Mouse (Mus musculus) fibroblast of lung, adult 2 months (primary cell): ENCODE data around the gene Gm5426.
"Not testable (repeated sequence)": the region's sequence is repeated elsewhere in the genome, so short reads cannot be mapped to it uniquely, and the experiment has no call there.

Source experiments
- DNase-seq: peaks from one replicate; pipeline ENCODE4 v3.0.0-alpha.2; 2011; ENCODE audit warnings: low read depth

Gm5426 gene

DNA sequence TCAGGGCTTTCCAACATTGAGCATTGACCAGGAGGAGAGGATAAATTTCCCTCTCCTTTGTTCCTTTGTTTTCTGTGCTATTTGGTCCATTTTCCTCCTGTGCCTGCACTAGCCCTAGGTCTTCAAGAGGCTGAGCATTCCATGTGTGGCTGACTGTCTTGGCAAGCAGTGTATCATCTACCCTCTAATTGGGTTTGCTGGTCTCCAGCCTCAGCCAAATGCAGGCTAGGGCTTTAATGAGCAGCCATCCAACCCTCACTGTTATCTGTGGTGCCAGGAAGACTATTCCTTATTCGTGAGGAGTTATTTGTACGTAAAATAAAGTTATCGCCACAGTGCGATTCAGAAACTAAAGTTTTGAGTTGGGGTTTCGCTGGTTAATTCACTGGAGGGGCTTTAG lies 2.2 kb downstream of the Gm5426 start:
- DNase-seq, result no peak

DNA sequence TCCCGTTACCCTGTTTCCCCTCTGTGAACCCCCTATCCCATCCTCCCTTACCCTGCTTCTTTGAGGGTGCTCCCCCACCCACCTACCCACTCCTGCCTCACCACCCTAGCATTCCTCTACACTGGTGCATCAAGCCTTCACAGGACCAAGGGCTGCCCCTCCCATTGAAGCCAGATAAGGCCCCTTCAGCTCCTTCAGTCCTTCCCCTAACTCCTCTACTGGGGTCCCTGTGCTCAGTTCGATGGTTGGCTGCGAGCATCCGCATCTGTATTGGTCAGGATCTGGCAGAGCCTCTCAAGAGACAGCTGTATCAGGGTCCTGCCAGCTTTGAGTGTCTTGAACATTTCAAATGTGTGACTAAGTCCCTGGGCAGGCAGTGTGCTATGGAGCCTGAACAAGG lies 2.9 kb downstream of the Gm5426 start:
- DNase-seq, result not testable (repeated sequence)

DNA sequence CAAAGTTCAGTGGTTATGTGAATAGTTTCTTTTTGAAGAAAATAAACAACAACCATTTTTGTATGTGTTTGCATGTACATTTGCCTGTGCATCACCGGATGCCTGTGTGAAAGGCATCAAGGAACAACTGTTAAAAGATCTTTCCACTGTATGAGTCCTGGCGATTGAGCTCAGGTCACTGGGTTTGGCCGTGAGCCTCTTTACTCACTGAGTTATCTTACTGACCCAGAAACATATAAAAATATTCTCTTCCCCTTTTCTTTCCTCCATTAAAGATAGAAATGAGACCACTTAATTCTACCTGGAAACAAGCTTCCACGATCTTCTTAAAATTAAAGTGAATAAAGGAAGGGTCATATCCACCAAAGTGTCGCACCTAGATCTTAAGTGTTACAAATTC lies 10.2 kb downstream of the Gm5426 start:
- no peak for DNase-seq

DNA sequence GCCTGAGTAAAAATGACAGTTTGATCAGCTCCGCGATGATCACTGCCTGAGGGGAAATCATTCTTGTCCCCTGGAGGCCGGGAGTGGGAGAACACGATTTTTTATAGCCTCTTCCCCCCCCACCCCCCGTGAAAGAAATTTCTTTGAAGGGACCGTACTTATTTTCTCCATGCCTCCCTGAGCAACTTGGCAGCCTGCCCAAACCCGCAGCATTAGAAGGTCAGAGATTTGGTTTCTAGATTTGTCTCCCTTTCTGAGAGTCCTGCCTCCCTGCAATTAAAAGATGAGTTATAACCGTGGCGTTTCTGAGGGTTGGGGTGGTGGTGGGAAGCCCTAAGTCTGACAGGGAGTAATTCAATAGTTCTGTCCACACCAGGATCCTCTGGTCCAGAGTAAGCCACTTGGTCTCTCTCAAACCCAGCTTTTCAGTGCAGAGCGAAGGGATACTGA lies 11.9 kb downstream of the Gm5426 start:
- no peak for DNase-seq

DNA sequence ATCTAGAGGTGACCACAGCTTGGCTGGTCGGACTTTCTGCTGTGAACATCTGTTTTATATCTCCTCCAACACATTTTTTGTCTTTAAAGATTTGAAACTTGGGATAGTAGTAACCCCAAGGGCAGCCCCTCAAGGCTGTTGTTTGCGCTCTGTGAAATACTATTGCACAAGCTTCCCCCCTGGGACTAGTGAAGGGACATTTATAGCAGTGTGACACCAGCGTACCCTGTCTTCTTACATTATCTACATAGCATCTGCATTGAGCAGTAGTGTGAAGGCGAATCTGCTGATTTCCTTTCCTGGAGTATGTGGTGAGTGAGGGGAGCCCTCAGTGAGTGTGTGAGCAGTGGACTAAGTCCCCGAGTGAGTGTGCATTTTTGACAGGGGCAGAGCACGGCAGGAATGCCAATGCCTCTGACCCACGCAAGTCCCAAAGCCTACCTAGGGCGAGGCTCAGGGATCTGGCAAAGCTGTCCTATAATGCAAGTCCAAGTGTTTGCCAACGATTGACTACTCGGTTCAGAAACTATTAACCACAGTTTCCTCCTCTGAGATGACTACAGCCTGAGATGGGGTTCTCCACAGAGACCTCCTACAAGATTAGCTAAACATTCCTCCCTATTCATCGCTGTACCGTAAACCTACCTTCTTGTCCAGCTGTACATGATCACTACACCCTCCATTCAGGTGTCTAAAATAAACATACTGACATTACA lies 14.2 kb downstream of the Gm5426 start:
- no peak for DNase-seq

DNA sequence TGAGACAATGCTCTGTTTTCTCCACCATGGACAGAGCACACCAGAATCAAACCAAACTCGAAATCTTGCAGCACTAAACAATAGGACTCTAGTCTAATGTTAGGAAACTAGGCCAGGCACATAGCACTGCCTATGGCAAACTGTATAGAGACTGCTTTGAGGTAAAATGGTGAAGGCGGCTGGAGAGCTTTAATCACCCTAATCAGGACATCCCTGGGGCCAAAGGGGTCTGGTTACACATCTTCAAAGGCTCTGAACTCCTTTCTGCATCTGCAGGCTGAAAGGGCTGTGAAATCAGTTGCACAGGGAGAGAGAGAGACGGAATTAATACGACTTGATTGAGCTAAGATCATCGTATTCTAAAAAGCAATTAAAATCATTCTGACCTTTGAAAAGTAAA lies 16.9 kb downstream of the Gm5426 start:
- DNase-seq, result no peak

DNA sequence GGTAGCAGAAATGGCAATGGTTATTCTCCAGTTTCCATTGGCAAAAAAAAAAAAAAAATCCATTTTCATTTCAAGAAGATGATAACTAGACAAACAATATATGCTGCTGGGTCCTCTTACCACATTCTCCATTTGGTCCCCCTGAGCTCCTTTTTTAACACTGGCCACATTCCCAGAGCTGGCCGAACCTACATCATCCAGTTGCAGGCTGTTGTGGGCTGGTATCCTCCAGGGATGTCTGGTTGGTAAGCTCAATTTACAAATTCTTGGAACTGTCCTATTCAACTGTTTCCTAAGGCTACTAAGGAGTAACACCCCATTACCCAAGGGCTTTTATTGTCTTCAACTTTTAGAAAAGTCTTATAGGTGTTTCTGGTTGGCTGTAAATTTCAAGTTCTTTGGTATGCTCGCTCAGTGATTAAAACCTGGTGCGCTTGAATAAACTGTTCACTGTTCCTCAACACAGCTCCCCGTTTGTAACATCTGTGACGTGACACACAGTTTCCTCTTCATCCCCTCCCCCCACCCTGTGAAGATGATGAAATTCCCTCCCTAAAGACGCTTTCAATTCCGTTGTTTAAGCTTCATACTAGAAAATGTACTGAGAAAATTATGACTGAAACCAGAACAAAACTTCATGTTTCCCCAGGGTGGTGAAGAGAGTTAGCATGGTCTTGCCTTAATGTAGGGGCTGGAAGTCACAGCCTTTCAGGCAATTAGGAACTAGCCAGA lies 26.7 kb downstream of the Gm5426 start:
- DNase-seq, result no peak

DNA sequence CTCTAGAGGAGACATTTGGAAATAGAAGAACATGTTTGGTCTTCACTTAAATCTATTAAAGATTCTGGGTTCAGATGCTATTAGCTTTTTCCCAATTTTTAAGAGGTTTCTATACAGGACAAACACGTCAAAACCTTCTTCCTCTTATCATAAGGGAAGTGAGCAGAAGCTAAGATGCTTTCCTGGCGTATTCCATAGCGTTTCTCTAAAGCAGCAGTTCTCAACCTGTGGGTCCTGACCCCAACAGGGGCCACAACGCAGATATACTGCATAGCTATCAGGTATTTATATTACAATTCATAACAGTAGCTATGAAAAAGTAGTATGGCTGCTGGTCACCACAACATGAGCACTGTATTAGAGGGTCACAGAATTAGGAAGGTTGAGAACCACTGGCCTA lies 27.4 kb downstream of the Gm5426 start:
- no peak for DNase-seq

DNA sequence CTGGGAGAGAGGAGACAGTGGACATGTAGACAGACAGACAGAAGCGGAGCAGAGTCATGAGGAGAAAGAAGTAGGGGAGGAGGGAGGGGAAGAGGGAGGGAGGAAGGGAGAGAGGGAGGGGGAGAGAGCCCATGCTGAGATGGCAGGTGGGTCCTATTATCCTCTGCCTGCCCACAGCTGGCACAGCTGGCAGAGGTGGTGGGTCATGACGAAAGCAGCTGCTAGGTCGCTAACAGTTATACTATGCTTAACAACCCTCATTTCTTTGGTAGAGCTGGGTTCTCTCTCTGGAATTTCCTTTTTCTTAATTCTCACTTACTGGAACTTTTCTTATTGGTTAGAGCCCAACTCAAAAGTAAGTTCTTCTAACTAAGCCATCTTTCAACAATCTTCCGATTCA lies 28.9 kb downstream of the Gm5426 start:
- DNase-seq, result no peak

DNA sequence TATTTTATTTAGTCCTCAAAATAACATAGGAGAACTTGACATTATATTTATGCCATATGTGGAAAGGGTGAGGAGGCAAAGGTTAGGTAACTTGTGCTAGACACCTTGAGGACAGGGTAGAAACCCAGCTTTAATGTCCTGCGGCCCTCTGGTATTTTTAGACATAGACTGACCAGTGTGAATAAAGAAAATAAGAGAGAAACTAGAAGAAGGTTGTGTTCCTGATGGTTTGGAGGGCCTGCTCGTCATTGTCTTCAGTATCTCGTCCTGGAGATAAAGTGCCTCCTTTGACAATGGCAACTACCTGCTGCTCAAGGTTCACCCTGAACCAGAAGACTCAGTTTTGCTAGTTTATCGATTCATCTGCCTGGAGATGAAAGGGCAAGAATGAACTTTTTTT lies 32.6 kb downstream of the Gm5426 start:
- no peak for DNase-seq

DNA sequence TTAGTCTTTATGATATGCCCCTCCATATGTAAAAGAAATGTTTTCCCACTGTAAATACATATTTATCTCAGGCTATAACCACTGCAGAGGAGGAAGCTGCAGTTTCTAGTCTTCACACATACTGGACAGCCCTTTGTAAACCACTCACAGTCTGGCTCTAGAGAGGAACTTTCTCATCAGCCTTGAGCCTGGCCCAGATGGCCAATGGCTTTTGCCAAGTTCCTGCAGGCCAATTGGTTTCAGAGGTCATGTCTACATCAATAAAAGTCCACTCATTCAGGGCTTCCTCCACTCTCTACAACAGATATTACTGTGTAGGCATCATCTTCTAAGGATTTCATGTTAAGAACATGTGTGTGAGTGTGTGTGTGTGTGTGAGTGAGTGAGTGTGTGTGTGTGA lies 35.1 kb downstream of the Gm5426 start:
- no peak for DNase-seq

DNA sequence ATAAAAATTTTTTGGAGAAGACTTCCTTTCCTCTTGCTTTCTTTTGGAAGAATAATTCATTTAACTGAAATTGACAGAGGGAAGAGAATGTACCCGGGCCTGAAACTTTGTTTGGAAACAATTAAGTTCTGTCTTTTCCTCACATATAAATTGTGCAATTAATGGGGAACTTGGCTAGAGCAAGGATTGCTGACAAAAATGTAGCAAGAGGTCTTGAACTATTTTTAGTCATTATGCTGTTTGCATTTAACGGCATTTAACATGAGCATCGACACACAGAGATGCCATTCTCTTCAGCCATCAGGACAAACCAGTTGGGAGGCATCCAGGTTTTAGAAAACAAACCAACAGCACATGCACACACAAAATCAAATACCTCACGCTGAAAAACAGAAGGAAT lies 36.6 kb downstream of the Gm5426 start:
- no peak for DNase-seq

DNA sequence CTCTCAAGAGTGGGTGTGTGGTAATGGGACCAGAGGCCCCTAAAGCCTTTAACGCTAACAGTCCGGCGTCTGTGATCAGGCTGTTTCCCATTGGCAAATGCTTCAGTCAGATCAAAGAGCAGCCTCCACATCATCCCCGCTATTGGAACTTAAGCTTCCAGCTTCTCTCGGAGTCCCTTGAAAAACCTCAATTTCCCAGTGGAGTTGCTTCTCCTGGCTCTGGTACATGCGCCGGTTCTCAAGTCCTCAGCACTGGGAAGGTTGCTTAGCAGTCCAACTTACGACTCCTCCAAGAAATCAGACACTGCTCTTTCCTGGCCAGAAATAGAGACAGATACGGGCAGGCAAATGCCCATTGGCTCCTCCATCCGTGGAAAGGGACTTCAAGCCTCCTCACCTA lies 37.4 kb downstream of the Gm5426 start:
- no peak for DNase-seq

DNA sequence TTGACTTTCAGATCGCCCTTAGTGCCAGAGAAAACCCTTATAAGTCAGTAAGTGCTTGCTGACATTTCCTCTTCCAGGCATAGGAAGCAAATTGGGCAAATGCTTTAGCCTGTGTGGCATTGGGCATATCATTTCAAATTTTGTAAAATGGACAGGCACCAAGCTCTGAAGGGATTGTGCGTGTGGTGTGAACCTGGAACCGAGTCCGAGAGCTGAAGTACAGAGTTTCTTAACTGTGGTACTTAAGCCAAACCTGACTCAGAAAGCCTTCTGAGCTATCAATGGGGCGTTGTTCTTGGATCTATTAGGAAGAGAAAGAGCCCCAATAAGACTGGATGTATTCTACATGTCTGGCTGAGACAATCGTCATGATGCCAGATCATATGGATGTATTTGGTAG lies 40.5 kb downstream of the Gm5426 start:
- DNase-seq, result no peak

DNA sequence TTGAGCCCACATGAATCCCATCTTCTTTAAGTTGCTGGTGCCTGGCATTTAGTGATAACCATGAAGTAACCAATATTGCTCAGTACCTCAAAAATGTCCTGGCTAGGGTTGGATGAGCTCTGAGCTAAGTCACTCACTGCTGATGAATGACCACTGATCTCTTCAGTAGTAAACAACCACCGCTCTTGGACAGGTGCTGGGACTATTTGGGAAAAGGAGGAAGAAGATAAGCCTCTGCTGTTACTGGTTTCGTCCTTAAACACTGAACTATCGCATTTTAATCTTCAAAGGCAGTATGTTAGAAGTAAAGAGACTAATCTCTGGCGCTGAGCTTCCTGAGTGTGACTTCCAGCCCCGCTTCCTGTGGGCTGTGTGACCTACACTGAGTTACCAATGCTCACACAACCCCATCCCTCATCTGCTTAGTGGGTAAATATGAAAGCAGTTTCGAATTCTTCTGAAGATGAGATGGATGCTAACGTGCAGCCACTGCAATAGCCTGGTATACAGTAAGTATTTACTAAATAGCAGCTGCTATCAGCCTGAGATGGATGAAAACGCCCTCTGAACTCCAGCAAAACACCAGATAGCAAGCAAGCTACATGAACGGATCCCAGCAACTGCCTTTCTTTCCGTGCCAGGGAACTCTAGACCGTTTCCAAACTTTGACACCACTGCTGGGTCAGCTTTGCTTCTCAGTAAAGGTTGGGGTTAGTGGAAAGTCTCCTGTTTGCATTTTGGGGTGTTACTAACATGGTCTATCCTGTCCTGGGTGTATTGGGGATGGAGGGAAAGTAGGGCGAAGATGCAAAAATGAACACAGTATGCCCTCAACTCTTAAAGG lies 44.4 kb downstream of the Gm5426 start:
- no peak for DNase-seq

DNA sequence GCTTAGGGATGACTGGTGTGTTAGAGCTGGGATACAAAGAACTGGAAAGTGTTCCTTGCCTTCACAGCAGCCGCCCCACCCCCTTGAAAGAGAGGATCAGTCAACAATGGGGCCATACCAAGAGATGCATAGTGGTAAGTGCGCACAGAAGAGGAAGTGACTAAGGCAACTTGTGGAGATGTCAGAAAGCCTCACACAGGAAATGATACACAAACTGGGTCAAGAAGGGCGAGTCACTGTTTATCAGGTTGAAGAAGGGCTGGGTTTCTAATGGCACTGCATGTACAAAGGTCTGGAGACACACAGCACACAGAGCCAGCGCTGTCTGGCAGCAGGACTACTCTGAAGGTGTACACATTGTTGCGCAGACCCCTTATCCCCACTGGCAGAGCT lies 45.0 kb downstream of the Gm5426 start:
- DNase-seq, result no peak

DNA sequence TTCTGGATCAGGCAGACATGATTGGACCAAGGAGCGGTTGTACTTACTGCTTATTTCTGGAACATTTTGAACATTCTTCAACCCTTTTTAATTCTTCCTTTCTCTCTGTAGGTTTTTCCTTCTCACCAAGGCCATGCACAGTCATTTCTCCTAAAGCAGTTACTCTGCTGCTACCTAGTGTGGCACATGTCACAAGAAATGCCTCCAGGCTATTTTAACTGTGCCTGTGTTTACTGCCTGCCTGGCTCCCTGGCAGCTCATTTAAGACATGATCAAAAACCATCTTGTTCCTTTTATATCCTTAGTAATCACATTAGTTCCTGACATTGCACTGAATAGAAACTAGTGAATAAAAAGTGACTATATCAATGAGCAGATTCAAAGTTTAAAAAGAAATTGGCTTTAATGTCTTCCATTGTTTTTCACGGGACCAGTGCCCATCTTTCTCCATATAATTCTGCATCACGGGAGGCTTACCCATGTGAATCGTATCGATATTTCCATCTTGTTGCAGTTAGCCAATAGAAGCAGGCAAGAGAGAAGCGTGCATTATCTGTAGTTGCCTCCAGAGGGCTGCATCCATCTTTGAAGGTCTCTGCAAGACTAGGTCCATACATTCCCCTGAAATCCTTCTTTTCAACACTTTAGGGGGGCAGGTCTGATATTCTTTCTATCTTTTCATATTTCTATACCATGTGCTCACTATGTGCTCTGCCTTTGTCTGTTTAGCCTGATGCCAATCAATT lies 45.7 kb downstream of the Gm5426 start:
- no peak for DNase-seq

DNA sequence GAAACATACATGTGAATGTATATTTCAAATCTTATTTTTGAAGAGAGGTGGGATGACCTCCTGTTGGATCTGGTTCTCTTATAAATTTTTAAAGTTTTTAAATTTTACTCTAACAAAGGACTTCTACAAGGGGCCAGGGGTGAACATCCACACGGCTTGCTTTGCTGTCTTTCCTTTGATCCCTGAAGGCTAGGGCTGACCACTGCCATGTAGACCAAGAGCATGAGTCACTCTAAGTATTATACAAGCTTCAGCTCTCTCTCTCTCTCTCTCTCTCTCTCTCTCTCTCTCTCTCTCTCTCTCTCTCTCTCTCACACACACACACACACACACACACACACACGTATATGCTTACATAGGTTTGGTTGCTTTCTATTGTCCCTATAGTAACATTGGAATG lies 48.6 kb downstream of the Gm5426 start:
- DNase-seq, result no peak

DNA sequence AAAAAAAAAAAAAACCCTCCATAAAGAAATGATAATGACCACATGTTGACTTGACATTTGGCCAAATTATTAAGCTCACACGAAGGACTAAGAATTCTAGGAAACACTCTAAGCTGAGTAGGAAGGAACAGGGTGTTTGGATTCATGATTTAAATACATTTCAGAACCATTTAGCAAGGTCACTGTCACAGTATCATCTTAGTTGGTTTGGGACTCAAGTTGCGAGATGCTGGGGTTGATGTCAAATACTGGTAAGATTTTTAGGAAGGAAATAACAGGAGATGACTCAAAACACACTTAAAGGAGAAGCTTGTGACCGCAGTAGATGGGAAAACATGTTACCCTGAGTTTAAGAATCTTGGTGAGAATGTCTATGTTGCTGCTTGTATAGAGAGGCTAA lies 49.2 kb downstream of the Gm5426 start:
- DNase-seq, result no peak
